Mouse (Mus musculus): ENCODE measurements around the gene Adamts7. TPM values are rescaled to one million over a fixed set of nuclear protein-coding genes. Genes with fewer than 3 reads are reported as not detected.

Adamts7 gene
- polyA plus RNA-seq, 1 experiment from 2014 or later = 14.0 TPM

- Histone ChIP-seq H3K4me1 (replicated peaks; ENCODE audit: control insufficient read depth, insufficient read depth, low read length) (no peaks in the 10 kb centered on the region; the same call in 1 of the 2 replicates), H3K27ac (ENCODE audit: low read length) (no peak overlapping the region), H3K9me3 (ENCODE audit: control insufficient read depth, low read length) (no peaks in the 10 kb centered on the region), H3K4me2 (ENCODE audit: low read length) (no peak overlapping the region), H3K27me3 (replicated peaks; ENCODE audit: control insufficient read depth, insufficient read depth, low read length) (no peaks in the 10 kb centered on the region), H3K4me3 (replicated peaks; ENCODE audit: low read length) (no peak overlapping the region), H3K36me3 (ENCODE audit: control insufficient read depth, insufficient read depth) (peaks cover 7% of the 10 kb centered on the region), H3K9ac (replicated peaks; ENCODE audit: low read depth, low read length) (no peak overlapping the region)
- ATAC-seq = no peak
- 97% methylated on average over 19 of the region's 19 CpGs for whole genome bisulfite sequencing
These were observed 8.6 kb downstream of the Adamts7 start for GRCm38 (mm10) chr9:90171421-90171820.

GRCm38 (mm10) chr9:90172528-90173321, 9.9 kb downstream of the Adamts7 start:
- Histone ChIP-seq H3K4me1 (replicated peaks; ENCODE audit: control insufficient read depth, insufficient read depth, low read length) (no peaks in the 10 kb centered on the region), H3K36me3 (ENCODE audit: control insufficient read depth, insufficient read depth) (peaks cover 13% of the 10 kb centered on the region), H3K9ac (replicated peaks; ENCODE audit: low read depth, low read length) (no peak overlapping the region), H3K27me3 (replicated peaks; ENCODE audit: control insufficient read depth, insufficient read depth, low read length) (no peaks in the 10 kb centered on the region), H3K4me3 (replicated peaks; ENCODE audit: low read length) (no peak overlapping the region), H3K9me3 (ENCODE audit: control insufficient read depth, low read length) (no peaks in the 10 kb centered on the region), H3K27ac (ENCODE audit: low read length) (no peak overlapping the region), H3K4me2 (ENCODE audit: low read length) (no peak overlapping the region)
- 78% methylated on average over 8 of the region's 8 CpGs for WGBS
- no peak for ATAC-seq

GRCm38 (mm10) chr9:90173330-90173729, 10.5 kb downstream of the Adamts7 start:
- peaks cover 16% of the 10 kb centered on the region for H3K36me3 ChIP-seq (ENCODE audit: control insufficient read depth, insufficient read depth)
- ATAC-seq = no peak
- H3K4me1 ChIP-seq (replicated peaks; ENCODE audit: control insufficient read depth, insufficient read depth, low read length) = no peaks in the 10 kb centered on the region

GRCm38 (mm10) chr9:90179409-90179808, 16.5 kb downstream of the Adamts7 start:
- 87% methylated on average over 5 of the region's 5 CpGs for WGBS

More at GRCm38 (mm10) chr9:90173330-90173729, 10.5 kb downstream of the Adamts7 start:
- no peak overlapping the region for H3K4me2 ChIP-seq (ENCODE audit: low read length)
- no peak overlapping the region for H3K27ac ChIP-seq (ENCODE audit: low read length)
- H3K4me3 ChIP-seq (replicated peaks; ENCODE audit: low read length) = no peak overlapping the region
- WGBS = 89% methylated on average over 3 of the region's 3 CpGs
- no peaks in the 10 kb centered on the region for H3K27me3 ChIP-seq (replicated peaks; ENCODE audit: control insufficient read depth, insufficient read depth, low read length)
- H3K9me3 ChIP-seq (ENCODE audit: control insufficient read depth, low read length) = no peaks in the 10 kb centered on the region
- no peak overlapping the region for H3K9ac ChIP-seq (replicated peaks; ENCODE audit: low read depth, low read length)

GRCm38 (mm10) chr9:90181656-90182388, 19.0 kb downstream of the Adamts7 start:
- WGBS = 87% methylated on average over 6 of the region's 6 CpGs
- Histone ChIP-seq H3K9me3 (ENCODE audit: control insufficient read depth, low read length) (no peaks in the 10 kb centered on the region), H3K27ac (ENCODE audit: low read length) (no peak overlapping the region), H3K4me1 (replicated peaks; ENCODE audit: control insufficient read depth, insufficient read depth, low read length) (no peaks in the 10 kb centered on the region), H3K4me3 (replicated peaks; ENCODE audit: low read length) (no peak overlapping the region), H3K4me2 (ENCODE audit: low read length) (no peak overlapping the region), H3K36me3 (ENCODE audit: control insufficient read depth, insufficient read depth) (peaks cover 11% of the 10 kb centered on the region), H3K27me3 (replicated peaks; ENCODE audit: control insufficient read depth, insufficient read depth, low read length) (no peaks in the 10 kb centered on the region), H3K9ac (replicated peaks; ENCODE audit: low read depth, low read length) (no peak overlapping the region)
- no peak for ATAC-seq

More at GRCm38 (mm10) chr9:90179409-90179808, 16.5 kb downstream of the Adamts7 start:
- Histone ChIP-seq H3K4me3 (replicated peaks; ENCODE audit: low read length) (no peak overlapping the region), H3K4me2 (ENCODE audit: low read length) (no peak overlapping the region), H3K27ac (ENCODE audit: low read length) (no peak overlapping the region), H3K36me3 (ENCODE audit: control insufficient read depth, insufficient read depth) (peaks cover 14% of the 10 kb centered on the region), H3K9ac (replicated peaks; ENCODE audit: low read depth, low read length) (no peak overlapping the region), H3K27me3 (replicated peaks; ENCODE audit: control insufficient read depth, insufficient read depth, low read length) (no peaks in the 10 kb centered on the region), H3K9me3 (ENCODE audit: control insufficient read depth, low read length) (no peaks in the 10 kb centered on the region), H3K4me1 (replicated peaks; ENCODE audit: control insufficient read depth, insufficient read depth, low read length) (no peaks in the 10 kb centered on the region)
- ATAC-seq = no peak

GRCm38 (mm10) chr9:90182636-90183421, 20.0 kb downstream of the Adamts7 start:
- H3K9ac ChIP-seq (replicated peaks; ENCODE audit: low read depth, low read length) = no peak overlapping the region
- no peak overlapping the region for H3K4me3 ChIP-seq (replicated peaks; ENCODE audit: low read length)
- no peaks in the 10 kb centered on the region for H3K4me1 ChIP-seq (replicated peaks; ENCODE audit: control insufficient read depth, insufficient read depth, low read length)
- 81% methylated on average over 18 of the region's 18 CpGs for WGBS
- H3K27me3 ChIP-seq (replicated peaks; ENCODE audit: control insufficient read depth, insufficient read depth, low read length) = no peaks in the 10 kb centered on the region
- no peaks in the 10 kb centered on the region for H3K9me3 ChIP-seq (ENCODE audit: control insufficient read depth, low read length)
- H3K27ac ChIP-seq (ENCODE audit: low read length) = no peak overlapping the region
- peaks cover 4% of the 10 kb centered on the region; the same call in 1 of the 2 replicates for H3K36me3 ChIP-seq (ENCODE audit: control insufficient read depth, insufficient read depth)
- no peak overlapping the region for H3K4me2 ChIP-seq (ENCODE audit: low read length)
- ATAC-seq = peak; percentile 34; the same call in 1 of the 2 replicates

- Histone ChIP-seq H3K9me3 (ENCODE audit: control insufficient read depth, low read length) (no peaks in the 10 kb centered on the region), H3K27me3 (replicated peaks; ENCODE audit: control insufficient read depth, insufficient read depth, low read length) (no peaks in the 10 kb centered on the region), H3K4me3 (replicated peaks; ENCODE audit: low read length) (no peak overlapping the region), H3K4me1 (replicated peaks; ENCODE audit: control insufficient read depth, insufficient read depth, low read length) (no peaks in the 10 kb centered on the region), H3K9ac (replicated peaks; ENCODE audit: low read depth, low read length) (no peak overlapping the region), H3K27ac (ENCODE audit: low read length) (no peak overlapping the region), H3K4me2 (ENCODE audit: low read length) (no peak overlapping the region), H3K36me3 (ENCODE audit: control insufficient read depth, insufficient read depth) (peaks cover 2% of the 10 kb centered on the region; the same call in 1 of the 2 replicates)
- ATAC-seq = no peak
- WGBS = 74% methylated on average over 3 of the region's 3 CpGs
These were observed 20.7 kb downstream of the Adamts7 start for GRCm38 (mm10) chr9:90183550-90183949.

GRCm38 (mm10) chr9:90184116-90184515, 21.2 kb downstream of the Adamts7 start:
- Histone ChIP-seq H3K4me3 (replicated peaks; ENCODE audit: low read length) (no peak overlapping the region), H3K27ac (ENCODE audit: low read length) (no peak overlapping the region)
- 60% methylated on average over 8 of the region's 8 CpGs for WGBS

More at GRCm38 (mm10) chr9:90184116-90184515, 21.2 kb downstream of the Adamts7 start:
- Histone ChIP-seq H3K4me2 (ENCODE audit: low read length) (no peak overlapping the region), H3K36me3 (ENCODE audit: control insufficient read depth, insufficient read depth) (peaks cover 2% of the 10 kb centered on the region; the same call in 1 of the 2 replicates), H3K27me3 (replicated peaks; ENCODE audit: control insufficient read depth, insufficient read depth, low read length) (no peaks in the 10 kb centered on the region), H3K4me1 (replicated peaks; ENCODE audit: control insufficient read depth, insufficient read depth, low read length) (no peaks in the 10 kb centered on the region), H3K9ac (replicated peaks; ENCODE audit: low read depth, low read length) (no peak overlapping the region), H3K9me3 (ENCODE audit: control insufficient read depth, low read length) (no peaks in the 10 kb centered on the region)
- no peak for ATAC-seq

Measured in forebrain, embryonic 16.5 days (tissue).